Mouse (Mus musculus) neural tube, embryonic 12.5 days (tissue): ENCODE data around the gene Slc22a22. TPM values are rescaled to one million over a fixed set of nuclear protein-coding genes. Genes with fewer than 3 reads are reported as not detected.
"Not testable (repeated sequence)": the region's sequence is repeated elsewhere in the genome, so short reads cannot be mapped to it uniquely, and the experiment has no call there.

Experiments
- ATAC-seq: fragments of 200-750 bp; cut with Nextera tagmentation; 2 replicates; pipeline ENCODE4 v1.8.0; 2017; ENCODE audit warnings: low read depth, mild to moderate bottlenecking, moderate TSS enrichment, moderate library complexity; ENCODE audit not compliant: low FRiP score
- H3K27ac ChIP-seq: fragments of 300-500 bp; sonication (generic); 2 replicates; pipeline ENCODE4 v1.5.1; 2016
- H3K27me3 ChIP-seq: fragments of 300-500 bp; sonication (generic); replicated peaks from 2 replicates; pipeline ENCODE4 v1.6.1; 2016; ENCODE audit warnings: mild to moderate bottlenecking
- H3K36me3 ChIP-seq: fragments of 300-500 bp; sonication (generic); 2 replicates; pipeline ENCODE4 v1.6.1; 2016; ENCODE audit warnings: mild to moderate bottlenecking
- H3K4me1 ChIP-seq: fragments of 300-500 bp; sonication (generic); 2 replicates; pipeline ENCODE4 v1.6.1; 2016
- H3K4me2 ChIP-seq: fragments of 300-500 bp; sonication (generic); replicated peaks from 2 replicates; pipeline ENCODE4 v1.6.1; 2016; ENCODE audit warnings: mild to moderate bottlenecking
- H3K4me3 ChIP-seq: fragments of 300-500 bp; sonication (generic); 2 replicates; pipeline ENCODE4 v1.5.1; 2016
- H3K9ac ChIP-seq: fragments of 300-500 bp; sonication (generic); 2 replicates; pipeline ENCODE4 v1.6.1; 2016; ENCODE audit warnings: mild to moderate bottlenecking
- H3K9me3 ChIP-seq: fragments of 300-500 bp; sonication (generic); 2 replicates; pipeline ENCODE4 v1.6.1; 2016; ENCODE audit warnings: mild to moderate bottlenecking
- WGBS: fragments of 180-500 bp; shearing (Covaris S2); methylation state at CpG from one replicate; pipeline ENCODE4 v1.1.7; 2016; 5-methylcytosine and 5-hydroxymethylcytosine counted together
- polyA plus RNA-seq: library from polyadenylated mRNA; unstranded; fragments of >200 nt; fragmentation: Nextera tagmentation; extraction: Ambion mirVana; gene quantifications from 2 replicates; pipeline ENCODE4 v1.2.1, GENCODE M21; 2016

Slc22a22 gene
- polyA plus RNA-seq, 1 experiment from 2014 or later = not detected

DNA sequence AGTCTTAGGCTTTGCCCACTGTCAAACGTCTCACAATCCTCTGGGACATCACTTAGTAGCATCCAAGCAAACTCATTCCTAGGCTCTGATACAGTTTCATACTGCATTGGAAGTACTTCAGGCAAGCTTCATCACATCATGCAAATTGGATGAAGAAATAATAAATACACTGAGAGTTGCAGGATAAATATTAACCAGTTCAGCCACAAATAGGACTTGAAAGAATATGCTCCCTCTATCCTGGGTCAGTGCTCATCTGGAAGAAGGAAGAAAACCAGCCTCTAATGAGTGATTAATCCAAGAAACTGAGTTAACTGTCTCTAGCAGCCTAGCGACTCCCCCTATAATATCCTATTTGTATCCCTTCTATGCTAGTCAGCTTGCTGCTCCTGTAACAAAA, 146.1 kb downstream of the Slc22a22 start:
- Histone ChIP-seq H3K4me1 (no peaks in the 10 kb centered on the region), H3K27me3 (no peaks in the 10 kb centered on the region), H3K9me3 (no peaks in the 10 kb centered on the region), H3K4me3 (no peak overlapping the region), H3K36me3 (no peaks in the 10 kb centered on the region), H3K9ac (no peak overlapping the region), H3K4me2 (no peak overlapping the region), H3K27ac (no peak overlapping the region)
- WGBS = 85% methylated on average over 2 of the region's 2 CpGs
- no peak for ATAC-seq

- Histone ChIP-seq H3K36me3 (no peaks in the 10 kb centered on the region), H3K27ac (no peak overlapping the region), H3K4me1 (no peaks in the 10 kb centered on the region), H3K4me3 (no peak overlapping the region), H3K4me2 (no peak overlapping the region), H3K27me3 (no peaks in the 10 kb centered on the region), H3K9me3 (no peaks in the 10 kb centered on the region), H3K9ac (no peak overlapping the region)
- 81% methylated on average over 2 of the region's 2 CpGs for WGBS
- ATAC-seq = no peak
Measured at GRCm38 (mm10) chr15:57318001-57318400, 159.4 kb downstream of the Slc22a22 start.

- no peak for ATAC-seq
- no peak overlapping the region for H3K9ac ChIP-seq
- H3K27me3 ChIP-seq = no peaks in the 10 kb centered on the region
- H3K27ac ChIP-seq = no peak overlapping the region
- no peaks in the 10 kb centered on the region for H3K9me3 ChIP-seq
- WGBS = 83% methylated on average over 2 of the region's 2 CpGs
- H3K4me3 ChIP-seq = no peak overlapping the region
- H3K4me2 ChIP-seq = no peak overlapping the region
- H3K36me3 ChIP-seq = no peaks in the 10 kb centered on the region
- H3K4me1 ChIP-seq = no peaks in the 10 kb centered on the region
Measured at GRCm38 (mm10) chr15:57316486-57316885, 160.9 kb downstream of the Slc22a22 start.

DNA sequence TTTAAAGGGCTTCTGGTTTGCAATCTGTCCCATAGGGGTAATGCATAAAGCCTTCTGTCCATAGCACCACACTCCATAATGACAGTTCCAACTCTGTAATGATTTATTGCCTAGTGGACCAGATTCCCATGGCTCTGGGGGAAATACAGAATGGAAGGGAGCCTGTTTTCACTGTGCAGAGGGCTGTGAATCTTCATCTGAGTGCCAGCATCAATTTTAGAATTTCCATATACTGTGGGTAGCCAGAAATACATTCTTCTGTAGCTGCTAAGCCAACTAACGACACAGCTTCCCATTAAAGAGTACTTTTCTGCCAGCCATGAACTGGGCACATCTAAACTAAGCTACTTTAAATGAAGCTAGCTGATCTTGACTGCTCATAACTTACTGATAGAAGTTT, 174.7 kb downstream of the Slc22a22 start:
- no peak for ATAC-seq
- no peak overlapping the region for H3K27ac ChIP-seq
- no peak overlapping the region for H3K4me3 ChIP-seq
- no peaks in the 10 kb centered on the region for H3K27me3 ChIP-seq
- H3K9me3 ChIP-seq = no peaks in the 10 kb centered on the region
- H3K36me3 ChIP-seq = no peaks in the 10 kb centered on the region
- WGBS = 71% methylated on average over 1 of the region's 1 CpGs
- H3K4me1 ChIP-seq = no peaks in the 10 kb centered on the region
- no peak overlapping the region for H3K9ac ChIP-seq
- H3K4me2 ChIP-seq = no peak overlapping the region

DNA sequence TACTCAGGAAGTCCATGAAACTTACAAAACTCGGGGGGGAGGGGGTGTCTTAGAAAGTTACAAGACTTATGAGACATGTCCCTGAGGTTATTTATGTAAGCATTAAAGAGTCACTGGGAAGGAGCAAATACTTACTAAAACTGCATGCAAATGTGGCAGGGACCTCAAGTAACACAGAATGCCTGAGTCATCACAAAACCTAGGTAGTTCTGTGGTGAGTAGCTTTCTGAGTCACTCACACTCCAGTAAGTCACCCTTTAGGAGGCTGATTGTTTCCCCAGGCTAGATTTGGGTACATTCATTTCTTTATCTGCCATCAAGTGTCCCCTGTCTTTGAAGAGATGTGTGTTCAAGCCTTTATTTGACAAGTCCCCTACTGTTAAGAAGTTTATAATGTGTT, 198.9 kb downstream of the Slc22a22 start:
- no peaks in the 10 kb centered on the region for H3K4me1 ChIP-seq
- no peak overlapping the region for H3K4me2 ChIP-seq
- H3K27ac ChIP-seq = no peak overlapping the region
- H3K36me3 ChIP-seq = no peaks in the 10 kb centered on the region
- no peak overlapping the region for H3K4me3 ChIP-seq
- 67% methylated on average over 1 of the region's 1 CpGs for WGBS
- H3K9ac ChIP-seq = no peak overlapping the region
- no peaks in the 10 kb centered on the region for H3K9me3 ChIP-seq
- no peaks in the 10 kb centered on the region for H3K27me3 ChIP-seq
- ATAC-seq = no peak

- Histone ChIP-seq H3K4me1 (no peaks in the 10 kb centered on the region), H3K27ac (no peak overlapping the region), H3K4me3 (no peak overlapping the region), H3K4me2 (no peak overlapping the region), H3K9me3 (no peaks in the 10 kb centered on the region), H3K9ac (no peak overlapping the region), H3K27me3 (no peaks in the 10 kb centered on the region), H3K36me3 (no peaks in the 10 kb centered on the region)
- no peak for ATAC-seq
Measured at GRCm38 (mm10) chr15:57276411-57276810, 201.0 kb downstream of the Slc22a22 start.

- not testable (repeated sequence) for ATAC-seq, H3K36me3 ChIP-seq, H3K4me2 ChIP-seq, H3K4me1 ChIP-seq, H3K27ac ChIP-seq, H3K9ac ChIP-seq, H3K27me3 ChIP-seq, H3K9me3 ChIP-seq, H3K4me3 ChIP-seq
- 86% methylated on average over 1 of the region's 1 CpGs for WGBS
Measured at GRCm38 (mm10) chr15:57240061-57240460, 237.4 kb downstream of the Slc22a22 start.

DNA sequence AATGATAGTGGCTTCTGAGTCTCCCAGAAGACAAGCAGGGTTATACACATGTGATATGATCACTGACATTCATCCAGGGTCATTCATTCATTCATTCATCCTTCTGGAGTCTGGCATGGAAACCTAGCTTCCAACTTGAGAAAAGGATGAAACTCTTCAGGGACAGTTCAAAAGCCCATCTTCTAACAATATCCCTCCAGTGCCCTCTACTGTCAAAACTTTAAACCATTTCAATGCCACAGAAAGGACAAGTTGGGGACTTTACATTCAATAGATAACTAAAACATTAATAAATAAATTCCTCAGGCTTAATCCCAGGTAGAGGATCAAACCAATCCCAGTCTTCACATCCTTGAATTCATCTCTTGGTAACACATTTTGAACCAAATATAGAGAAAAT, 247.0 kb downstream of the Slc22a22 start:
- H3K27me3 ChIP-seq = no peaks in the 10 kb centered on the region
- no peak for ATAC-seq
- H3K4me2 ChIP-seq = no peak overlapping the region
- H3K36me3 ChIP-seq = no peaks in the 10 kb centered on the region
- H3K4me1 ChIP-seq = no peaks in the 10 kb centered on the region
- no peak overlapping the region for H3K4me3 ChIP-seq
- no peak overlapping the region for H3K27ac ChIP-seq
- no peak overlapping the region for H3K9ac ChIP-seq
- H3K9me3 ChIP-seq = no peaks in the 10 kb centered on the region

DNA sequence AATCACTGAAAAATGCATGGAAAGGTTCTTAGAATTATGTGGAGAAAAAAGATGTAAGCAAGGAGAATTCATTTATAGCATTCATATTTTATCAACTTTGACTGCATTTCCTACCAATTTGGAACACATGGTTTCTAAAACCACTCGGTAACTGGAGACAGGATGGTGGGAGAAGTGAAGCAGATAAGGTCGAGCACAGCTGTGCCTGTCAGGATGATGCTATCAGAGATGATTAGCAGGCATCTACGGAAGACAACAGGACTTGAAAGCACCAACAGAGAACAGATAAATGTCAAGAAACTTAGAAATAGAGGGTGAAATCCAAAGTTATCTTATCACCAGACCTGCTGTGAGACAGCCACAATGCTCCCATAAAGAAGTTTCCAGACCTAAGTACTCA, 272.1 kb downstream of the Slc22a22 start:
- no peak for ATAC-seq
- no peaks in the 10 kb centered on the region for H3K4me1 ChIP-seq
- H3K9ac ChIP-seq = no peak overlapping the region
- WGBS = 84% methylated on average over 3 of the region's 3 CpGs
- no peak overlapping the region for H3K27ac ChIP-seq
- no peaks in the 10 kb centered on the region for H3K27me3 ChIP-seq
- H3K4me3 ChIP-seq = no peak overlapping the region
- H3K9me3 ChIP-seq = no peaks in the 10 kb centered on the region
- no peak overlapping the region for H3K4me2 ChIP-seq
- no peaks in the 10 kb centered on the region for H3K36me3 ChIP-seq

GRCm38 (mm10) chr15:57204444-57204930, 272.9 kb downstream of the Slc22a22 start:
- Histone ChIP-seq H3K9ac (no peak overlapping the region), H3K36me3 (no peaks in the 10 kb centered on the region), H3K4me3 (no peak overlapping the region), H3K4me1 (no peaks in the 10 kb centered on the region), H3K27ac (no peak overlapping the region), H3K27me3 (no peaks in the 10 kb centered on the region), H3K4me2 (no peak overlapping the region), H3K9me3 (no peaks in the 10 kb centered on the region)
- no peak for ATAC-seq
